Mouse (Mus musculus) fat pad, adult 2 months (tissue): ENCODE data around the gene Commd3.

ENCODE experiments used
- DNase-seq: peaks from one replicate; pipeline ENCODE4 v3.0.0-alpha.2; 2011; ENCODE audit warnings: low read depth, low spot score; ENCODE audit errors: extremely low read depth

The Commd3 gene

GRCm38 (mm10) chr2:18672133-18672765, at the start of gene Commd3:
Gene Commd3, plus strand, starts transcription at chr2:18672384.
- DNase-seq: no peak

GRCm38 (mm10) chr2:18623219-18623618, 49.0 kb upstream of the Commd3 start:
- DNase-seq: no peak

- no peak for DNase-seq
These were observed 41.6 kb upstream of the Commd3 start for GRCm38 (mm10) chr2:18630547-18630946.

- no peak for DNase-seq
These were observed 37.1 kb upstream of the Commd3 start for GRCm38 (mm10) chr2:18635052-18635451.

- no peak for DNase-seq
These were observed 23.6 kb upstream of the Commd3 start for GRCm38 (mm10) chr2:18648563-18648962.

- no peak for DNase-seq
These were observed 17.4 kb upstream of the Commd3 start for GRCm38 (mm10) chr2:18654821-18655220.

GRCm38 (mm10) chr2:18664003-18664402, 8.2 kb upstream of the Commd3 start:
- no peak for DNase-seq

GRCm38 (mm10) chr2:18671041-18671440, 1.1 kb upstream of the Commd3 start:
- DNase-seq: no peak

GRCm38 (mm10) chr2:18672766-18673164, 581 bp downstream of the Commd3 start:
- DNase-seq: no peak

GRCm38 (mm10) chr2:18673766-18674165, 1.6 kb downstream of the Commd3 start:
- no peak for DNase-seq

GRCm38 (mm10) chr2:18674193-18674902, 2.2 kb downstream of the Commd3 start:
- DNase-seq: no peak

- DNase-seq: no peak
These were observed 3.7 kb downstream of the Commd3 start for GRCm38 (mm10) chr2:18675681-18676456.

- DNase-seq: no peak
These were observed 4.3 kb downstream of the Commd3 start for GRCm38 (mm10) chr2:18676457-18676935.

- DNase-seq: no peak
These were observed 4.8 kb downstream of the Commd3 start, which contains the start of gene Bmi1 for GRCm38 (mm10) chr2:18676936-18677491. Gene Bmi1, plus strand, starts transcription at chr2:18677018.

- no peak for DNase-seq
These were observed 5.7 kb downstream of the Commd3 start for GRCm38 (mm10) chr2:18677631-18678471.

GRCm38 (mm10) chr2:18679701-18680100, 7.5 kb downstream of the Commd3 start:
- no peak for DNase-seq

GRCm38 (mm10) chr2:18680501-18680900, 8.3 kb downstream of the Commd3 start:
- DNase-seq: no peak

GRCm38 (mm10) chr2:18680961-18681360, 8.8 kb downstream of the Commd3 start:
- DNase-seq: no peak

GRCm38 (mm10) chr2:18684062-18684461, 11.9 kb downstream of the Commd3 start:
- no peak for DNase-seq

- DNase-seq: no peak
These were observed 14.2 kb downstream of the Commd3 start for GRCm38 (mm10) chr2:18686386-18686785.
